Mouse (Mus musculus): ENCODE data around the gene Nr1h4.
"Not testable (repeated sequence)": the region's sequence is repeated elsewhere in the genome, so short reads cannot be mapped to it uniquely, and the experiment has no call there.

The Nr1h4 gene

DNA sequence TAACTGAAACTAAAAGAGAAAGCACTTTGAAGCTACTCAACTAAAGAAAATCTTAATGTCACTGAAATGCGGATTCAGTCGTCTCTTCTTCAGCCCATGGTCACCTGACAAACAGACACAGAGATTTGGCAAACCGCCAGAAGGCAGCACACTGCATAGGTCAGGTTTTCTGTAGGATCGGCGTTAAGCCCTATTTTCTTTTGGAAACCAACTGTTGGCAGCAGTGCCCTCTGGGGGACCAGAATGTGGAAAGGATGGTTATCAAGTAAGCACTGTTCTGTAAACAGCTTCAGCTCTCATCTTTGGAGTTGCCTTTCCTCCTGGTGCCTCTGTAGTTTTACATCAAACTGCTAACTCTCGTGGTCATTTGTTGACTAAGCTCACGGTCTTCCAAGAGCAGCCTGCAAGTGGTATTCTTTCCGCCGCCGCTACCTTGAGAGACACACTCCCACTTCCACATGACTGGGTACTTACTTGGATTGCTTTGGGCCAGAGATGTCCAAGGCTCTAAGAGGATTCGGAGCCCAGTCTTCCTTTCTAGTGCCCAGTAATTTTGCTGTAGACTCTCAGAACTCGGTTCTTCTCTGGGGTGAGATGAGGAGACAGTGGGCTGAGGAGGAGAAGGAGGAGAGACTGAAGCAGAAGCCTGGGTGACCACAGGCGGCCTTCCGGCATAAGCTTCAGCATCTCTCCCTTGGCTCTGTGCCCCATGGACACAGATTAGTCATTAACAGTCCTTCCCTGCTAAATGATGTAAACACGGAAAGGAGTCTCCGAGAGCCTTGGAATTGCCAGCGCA is at the start of gene Nr1h4:
TSS of gene Nr1h4 (minus strand) at position 657 of the 799 bp plus-strand sequence.
- no peak for DNase-seq (ENCODE audit: low spot score in 2 of 2)

DNA sequence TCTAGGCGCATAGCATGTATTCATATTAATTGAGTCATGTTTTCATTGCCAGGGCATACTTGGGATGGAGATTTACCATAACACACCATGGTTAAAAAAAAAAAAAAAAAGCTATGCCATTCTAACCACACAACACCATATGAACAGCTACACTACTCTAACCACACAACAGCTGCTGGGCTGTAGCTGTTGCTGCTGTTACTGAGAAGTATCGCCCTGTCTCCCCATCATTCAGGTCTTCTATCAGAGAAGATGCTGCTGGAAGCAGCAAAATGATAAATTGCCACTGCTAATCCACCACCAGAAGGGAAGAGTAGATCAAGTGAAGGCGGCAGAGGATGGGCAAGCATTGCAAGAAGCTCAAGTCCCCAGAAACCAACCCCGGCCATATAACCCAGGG is 45.4 kb upstream of the Nr1h4 start:
- no peak for DNase-seq (ENCODE audit: low spot score in 2 of 2)

DNA sequence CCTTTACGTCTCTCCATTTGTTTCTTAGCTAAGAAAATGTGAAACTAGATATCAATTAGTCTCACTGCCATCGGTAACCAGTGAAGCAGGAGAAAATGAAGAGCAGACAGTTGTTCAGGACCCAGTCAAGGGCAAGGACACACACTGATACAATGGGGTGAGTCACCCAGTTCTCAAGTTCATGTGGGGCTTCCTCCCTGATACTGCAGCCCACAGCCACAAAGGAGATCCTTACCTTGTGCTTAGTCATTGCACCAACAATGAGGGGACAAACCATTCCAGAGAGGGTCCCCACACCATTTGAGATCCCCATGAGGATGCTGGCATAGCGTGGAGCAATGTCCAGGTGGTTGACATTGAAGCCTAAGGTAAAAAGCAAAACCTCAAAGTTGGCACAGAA is 44.3 kb upstream of the Nr1h4 start:
- DNase-seq (ENCODE audit: low spot score in 2 of 2): no peak

DNA sequence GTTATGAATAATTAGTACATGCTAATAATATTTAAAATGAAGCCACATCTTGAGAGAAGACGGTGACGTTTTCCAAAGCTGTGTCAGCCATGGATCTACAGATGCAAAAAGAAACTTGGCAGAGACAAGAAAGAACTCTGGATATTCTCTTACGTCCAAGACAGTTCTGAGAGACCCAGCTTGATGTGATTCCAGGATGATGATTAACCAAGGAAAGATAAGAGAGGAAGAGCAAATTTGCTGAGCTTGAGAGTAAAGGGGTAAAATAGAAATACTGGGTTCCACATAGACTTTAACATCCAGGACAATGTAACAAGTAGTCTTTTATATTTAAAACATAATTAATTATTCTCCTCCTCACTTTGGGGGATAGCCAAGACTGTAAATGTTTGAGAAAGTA is 40.0 kb upstream of the Nr1h4 start:
- DNase-seq (ENCODE audit: low spot score in 2 of 2): no peak

DNA sequence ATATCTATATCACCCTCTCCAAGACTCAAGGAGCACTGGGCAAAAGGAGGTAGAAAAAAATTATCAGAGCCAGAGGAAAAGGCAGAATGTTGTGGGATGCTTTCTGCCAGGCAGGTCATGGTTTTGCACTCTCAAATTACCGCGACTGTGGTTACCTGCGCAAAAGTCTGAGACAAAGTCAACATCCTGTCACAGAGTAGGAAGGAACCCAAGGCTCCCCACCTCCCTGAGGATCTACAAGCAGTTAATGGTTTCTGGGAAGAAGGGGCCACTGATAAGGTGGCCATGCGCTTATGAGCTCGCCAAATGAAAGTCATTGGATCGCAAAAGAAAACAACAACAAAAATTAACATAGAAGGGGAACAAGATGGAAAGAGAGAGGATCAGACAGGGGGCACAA is 39.6 kb upstream of the Nr1h4 start:
- no peak for DNase-seq (ENCODE audit: low spot score in 2 of 2)

DNA sequence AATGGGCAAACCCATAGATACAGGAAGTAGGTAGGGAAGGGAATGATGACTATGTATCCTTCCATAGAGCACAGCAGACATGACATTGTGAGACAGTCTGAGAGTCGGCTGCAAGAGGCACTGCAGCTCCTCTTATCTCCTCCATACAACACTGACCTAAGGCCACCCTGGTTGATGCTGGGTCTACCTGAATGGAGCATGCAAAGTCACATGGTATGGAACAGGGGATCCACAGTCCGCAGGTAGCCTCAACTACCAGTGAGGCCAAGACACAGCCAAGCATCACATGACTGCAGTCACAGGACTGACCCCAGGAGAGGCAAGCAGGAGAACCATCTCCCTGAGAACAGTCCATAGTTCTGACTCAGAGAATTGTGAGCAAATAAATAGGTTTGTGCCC is 34.0 kb upstream of the Nr1h4 start:
- DNase-seq (ENCODE audit: low spot score in 2 of 2): no peak

DNA sequence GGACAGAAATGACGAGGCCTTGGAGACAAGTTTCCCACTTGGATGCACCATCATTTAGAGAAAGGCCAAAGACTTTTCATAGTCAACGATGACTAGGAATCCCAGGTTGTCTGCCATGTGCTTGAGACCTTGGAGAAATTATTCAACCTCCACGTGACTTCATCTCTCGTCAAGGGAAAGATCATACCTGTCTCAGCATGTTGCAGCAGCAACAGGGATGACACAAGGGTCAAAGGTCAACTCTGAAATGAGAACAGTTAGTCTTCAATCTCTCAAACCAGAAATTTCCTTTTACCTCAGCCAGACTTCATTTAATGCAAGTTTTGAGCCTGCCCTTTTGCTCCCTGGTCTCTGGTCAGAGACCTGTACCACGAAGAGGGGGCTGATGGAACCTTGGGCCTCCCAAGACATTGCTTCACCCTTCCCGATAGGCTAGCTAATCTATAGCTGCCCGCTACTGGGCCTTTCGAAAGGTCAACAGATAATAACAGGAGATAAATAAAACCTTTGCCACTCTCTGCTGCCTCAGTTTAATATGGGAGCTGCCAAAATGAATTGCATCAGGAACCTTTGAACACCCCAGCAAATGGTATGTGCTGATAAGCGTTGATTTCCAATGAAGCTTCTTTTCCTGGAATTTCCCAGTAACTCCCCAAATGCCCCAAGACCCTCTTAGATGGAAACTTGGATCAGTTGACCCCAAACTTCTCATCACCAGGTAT is 32.1 kb upstream of the Nr1h4 start:
- DNase-seq (ENCODE audit: low spot score in 2 of 2): no peak

DNA sequence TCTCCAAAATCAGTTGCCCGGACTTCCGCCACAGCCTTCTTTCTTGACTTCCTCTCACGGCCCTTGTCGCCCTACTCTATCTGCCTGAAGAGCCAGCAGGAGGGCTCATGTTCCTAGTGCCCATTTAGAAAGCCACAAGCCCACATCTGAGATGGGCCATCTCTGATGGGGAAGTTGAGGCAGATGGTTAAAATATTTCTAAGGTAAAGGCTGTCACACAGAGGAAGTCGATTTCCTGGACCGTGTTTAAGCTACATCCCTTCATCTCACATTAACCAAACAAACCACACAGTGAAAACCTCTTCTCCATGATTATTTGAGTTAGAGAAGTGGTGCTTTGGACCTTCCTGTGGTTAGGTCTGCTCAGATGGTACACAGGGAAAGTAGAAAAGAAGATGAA is 28.7 kb upstream of the Nr1h4 start:
- DNase-seq (ENCODE audit: low spot score in 2 of 2): no peak

DNA sequence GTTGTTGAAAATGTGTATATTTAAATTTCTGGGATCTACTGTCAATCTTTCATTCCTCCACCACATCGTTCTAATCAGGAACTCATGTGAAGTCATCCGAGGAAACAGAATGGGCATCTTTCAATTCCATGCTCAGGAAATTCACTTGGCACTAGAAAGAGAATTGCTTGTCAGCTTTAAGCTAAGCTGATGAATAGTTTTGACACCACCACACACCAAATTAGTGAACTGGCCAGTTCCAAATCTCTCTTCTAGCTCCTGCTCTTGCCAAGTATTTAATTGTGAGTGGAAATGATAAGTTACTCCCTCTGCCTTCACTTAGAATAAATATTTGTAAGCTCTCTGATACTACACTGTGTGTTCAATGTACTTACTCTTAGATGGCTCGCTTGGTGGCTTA is 26.0 kb upstream of the Nr1h4 start:
- no peak for DNase-seq (ENCODE audit: low spot score in 2 of 2)

DNA sequence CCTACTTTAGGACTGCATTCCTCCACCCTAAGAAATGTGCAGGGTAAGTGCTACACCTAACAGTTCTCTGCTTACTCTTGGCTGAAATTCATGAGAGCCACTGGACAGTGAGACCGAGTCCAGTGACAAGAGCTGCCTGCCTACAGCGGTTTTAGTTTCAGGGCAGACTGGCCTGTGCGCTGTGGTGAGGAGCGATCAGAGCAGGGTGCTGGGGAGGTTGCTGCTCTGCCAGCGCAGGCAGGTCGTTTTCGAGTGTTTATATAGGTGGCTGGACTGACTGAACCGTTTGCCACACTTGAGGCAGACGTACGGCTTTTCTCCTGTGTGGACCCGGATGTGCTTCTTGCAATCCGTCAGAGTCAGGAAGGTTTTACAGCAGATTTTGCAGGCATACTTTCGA is 21.5 kb upstream of the Nr1h4 start:
- DNase-seq (ENCODE audit: low spot score in 2 of 2): not testable (repeated sequence)

DNA sequence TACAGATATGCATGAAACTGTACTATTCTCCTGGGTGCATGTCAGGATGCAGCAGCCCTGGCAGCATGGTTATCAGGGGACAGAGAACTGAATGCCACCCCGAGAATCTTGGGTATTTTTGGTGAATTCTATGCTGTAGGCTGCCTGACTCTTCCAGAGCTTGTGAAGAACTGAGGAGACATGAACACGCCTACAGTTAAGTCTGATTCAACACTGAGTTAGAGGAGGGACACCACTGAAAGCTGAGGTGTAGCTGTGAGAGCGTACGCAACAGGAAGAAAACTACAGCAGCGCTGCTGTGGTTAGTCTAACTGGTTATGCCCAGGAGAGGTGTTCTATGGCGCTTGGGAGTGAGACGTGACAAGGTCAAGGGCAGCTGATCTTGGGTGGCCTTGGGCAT is 20.5 kb upstream of the Nr1h4 start:
- not testable (repeated sequence) for DNase-seq (ENCODE audit: low spot score in 2 of 2)

DNA sequence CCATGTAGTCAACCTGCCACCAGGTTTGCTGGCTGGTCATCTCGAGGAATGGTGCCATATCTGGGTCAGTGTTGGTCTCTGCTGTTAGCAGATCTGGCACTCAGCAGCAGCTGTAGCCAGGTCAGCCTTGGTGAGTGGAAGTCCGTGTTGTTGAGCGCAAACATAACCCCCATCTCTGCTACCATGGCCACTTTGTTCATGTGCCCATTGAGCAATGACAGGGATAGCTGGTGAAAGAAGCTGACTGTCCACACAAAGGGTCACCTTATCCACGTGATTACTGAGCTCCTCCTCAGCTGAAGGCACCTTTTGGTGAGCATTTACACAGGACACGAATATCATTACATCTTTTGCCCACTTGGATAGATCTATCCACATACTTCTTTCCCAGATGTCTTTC is 19.6 kb upstream of the Nr1h4 start:
- DNase-seq (ENCODE audit: low spot score in 2 of 2): no peak

DNA sequence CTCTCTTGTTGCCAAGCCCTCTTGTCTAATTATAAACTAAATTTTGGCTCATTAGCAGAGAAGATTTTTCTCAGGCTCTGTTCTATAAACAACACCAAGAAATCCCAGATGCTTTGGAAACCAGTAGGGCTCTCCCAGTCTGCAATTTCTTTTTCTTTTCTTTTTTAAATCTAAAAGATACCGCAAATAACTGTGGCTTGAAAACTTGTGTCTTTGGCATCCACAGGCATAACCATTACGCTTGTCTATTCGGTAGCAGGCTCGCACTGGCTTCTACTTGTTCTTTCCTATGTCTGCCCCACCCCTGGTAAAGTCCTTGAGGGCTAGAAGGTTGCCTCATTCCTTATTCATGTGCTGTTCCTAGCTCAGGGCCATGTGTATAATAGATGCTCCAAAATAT is 18.3 kb upstream of the Nr1h4 start:
- no peak for DNase-seq (ENCODE audit: low spot score in 2 of 2)

DNA sequence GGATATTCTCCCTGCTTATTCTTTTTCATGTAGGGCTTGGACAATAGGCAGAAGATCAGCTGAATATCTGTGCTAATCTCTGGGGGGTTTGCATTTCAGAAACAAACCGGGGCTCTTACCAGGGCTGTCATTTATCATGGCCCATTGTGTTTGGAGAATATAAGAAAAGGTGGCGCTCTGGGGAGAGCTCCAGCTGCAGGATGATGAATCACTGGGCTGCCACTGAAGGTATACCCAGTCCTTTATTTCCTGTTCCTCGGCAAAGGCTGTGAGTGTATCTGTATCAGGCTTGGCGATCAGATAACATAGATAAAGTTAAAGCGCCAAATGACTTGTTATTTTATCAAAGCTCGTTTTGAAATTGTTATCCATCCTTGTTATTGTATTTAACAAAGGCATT is 14.6 kb upstream of the Nr1h4 start:
- DNase-seq (ENCODE audit: low spot score in 2 of 2): no peak

DNA sequence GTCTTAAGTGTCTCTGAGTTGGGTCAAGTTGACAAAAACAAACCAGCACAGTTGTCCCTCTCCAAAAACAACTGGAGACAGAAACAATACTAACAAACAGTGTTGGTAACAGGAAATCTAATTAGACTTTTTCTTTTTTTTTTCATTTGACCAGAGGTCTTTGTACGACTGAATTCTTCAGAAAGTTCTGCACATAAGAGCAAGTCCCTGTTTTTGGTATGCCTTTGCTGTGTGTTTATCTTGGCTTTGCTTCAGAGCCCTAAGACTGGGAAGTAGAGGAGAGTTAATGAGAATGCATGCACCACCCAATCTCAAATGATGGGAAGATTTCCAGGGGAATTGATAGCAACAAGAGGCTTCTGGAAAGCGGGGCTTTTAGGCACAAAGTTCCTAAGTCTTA is 13.6 kb upstream of the Nr1h4 start:
- no peak for DNase-seq (ENCODE audit: low spot score in 2 of 2)

DNA sequence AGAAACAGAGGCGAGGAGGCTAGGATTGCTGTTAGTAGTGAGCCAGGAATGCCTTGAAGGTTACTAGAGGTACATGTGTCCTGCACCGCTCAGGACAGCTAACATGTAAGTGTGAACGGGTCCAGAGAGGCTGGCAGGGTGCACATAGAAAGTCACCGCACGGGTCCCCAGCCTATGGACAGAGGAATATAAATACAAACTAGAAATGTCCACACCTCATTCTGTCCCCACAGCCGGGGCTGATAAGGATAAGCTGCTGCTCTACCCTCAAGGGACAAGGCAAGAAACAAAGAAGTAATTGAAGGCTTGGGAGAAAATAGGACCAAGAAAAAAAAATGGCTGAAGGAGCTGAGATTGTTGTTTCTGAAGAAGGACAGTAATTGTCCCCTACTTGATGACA is 10.5 kb upstream of the Nr1h4 start:
- DNase-seq (ENCODE audit: low spot score in 2 of 2): no peak

DNA sequence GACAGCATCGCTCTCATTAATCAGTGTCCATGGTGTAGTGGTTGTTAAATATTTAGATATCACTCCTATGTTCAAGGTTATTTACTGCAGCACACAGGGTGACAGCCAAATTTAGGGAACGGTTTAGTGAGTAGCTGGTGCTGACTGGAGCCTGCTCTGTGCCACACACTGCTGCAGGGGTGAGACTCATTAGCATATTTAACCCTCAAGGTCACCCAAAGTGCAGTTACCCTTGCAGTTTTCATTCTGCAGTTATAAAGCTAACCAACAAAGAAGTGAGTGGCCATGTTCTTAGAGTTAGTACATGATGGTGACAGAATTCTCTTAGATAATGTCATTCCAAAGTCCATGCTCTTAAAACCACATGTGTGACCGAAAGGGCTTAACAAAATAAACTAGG is 8.9 kb upstream of the Nr1h4 start:
- no peak for DNase-seq (ENCODE audit: low spot score in 2 of 2)

DNA sequence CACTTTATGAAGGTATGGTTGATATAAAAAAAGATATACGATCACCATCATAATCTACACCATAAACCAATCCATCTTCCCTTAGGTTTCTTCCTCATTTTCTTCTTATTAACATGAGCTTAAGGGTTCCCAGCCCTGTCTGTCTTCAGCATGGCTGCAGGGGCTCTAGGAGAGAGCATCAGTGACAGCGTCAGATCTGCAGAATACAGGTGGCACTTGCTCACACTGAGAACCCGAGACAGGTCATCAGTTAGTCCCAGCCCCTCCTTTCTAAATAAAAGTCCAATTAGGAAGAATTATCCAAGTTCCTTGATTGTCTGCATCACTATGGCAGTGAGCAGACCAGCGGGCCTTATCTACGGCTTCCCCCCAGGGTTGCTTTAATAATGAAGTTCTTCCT is 934 bp downstream of the Nr1h4 start:
- no peak for DNase-seq (ENCODE audit: low spot score in 2 of 2)

DNA sequence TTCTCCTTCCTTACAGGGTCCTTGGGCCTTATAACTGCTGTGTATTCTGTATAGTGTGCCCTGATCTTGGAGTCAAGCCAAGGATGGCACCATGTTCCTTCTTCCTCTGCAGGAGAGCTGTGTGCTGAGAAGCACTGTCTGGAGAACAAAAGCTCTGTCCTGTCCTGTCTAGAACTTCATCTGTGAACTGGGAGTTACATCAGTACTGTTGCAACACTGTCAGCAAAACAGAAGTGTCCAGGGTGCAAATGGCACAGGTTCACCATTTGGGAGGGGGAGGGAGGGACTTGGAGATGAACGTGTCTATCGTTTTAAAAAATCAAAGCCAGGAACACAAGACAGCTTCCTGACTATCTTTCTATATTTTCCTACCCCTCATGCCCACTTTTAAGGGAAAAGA is 1.4 kb downstream of the Nr1h4 start:
- DNase-seq (ENCODE audit: low spot score in 2 of 2): no peak

DNA sequence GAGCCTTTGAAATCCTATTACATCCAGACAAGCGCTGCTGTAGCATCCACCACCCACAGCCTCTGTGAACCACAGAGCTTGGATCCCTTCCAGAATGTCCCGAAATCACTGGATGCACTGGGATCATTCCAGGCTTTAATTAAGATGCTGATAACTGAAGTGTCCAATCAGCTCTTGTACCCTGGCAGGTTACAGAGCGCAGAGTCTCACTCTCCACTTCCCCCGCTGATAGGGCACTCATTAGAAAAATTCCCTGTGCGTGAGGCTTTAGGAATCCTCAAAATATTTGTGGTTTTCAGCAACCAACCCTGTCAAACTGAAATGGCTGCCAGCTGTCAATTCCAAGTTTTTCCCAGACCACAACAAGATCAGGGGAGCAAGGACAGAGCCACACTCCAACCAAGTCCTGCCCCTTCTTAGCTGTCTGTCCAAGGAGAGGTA is 2.2 kb downstream of the Nr1h4 start:
- no peak for DNase-seq (ENCODE audit: low spot score in 2 of 2)

DNA sequence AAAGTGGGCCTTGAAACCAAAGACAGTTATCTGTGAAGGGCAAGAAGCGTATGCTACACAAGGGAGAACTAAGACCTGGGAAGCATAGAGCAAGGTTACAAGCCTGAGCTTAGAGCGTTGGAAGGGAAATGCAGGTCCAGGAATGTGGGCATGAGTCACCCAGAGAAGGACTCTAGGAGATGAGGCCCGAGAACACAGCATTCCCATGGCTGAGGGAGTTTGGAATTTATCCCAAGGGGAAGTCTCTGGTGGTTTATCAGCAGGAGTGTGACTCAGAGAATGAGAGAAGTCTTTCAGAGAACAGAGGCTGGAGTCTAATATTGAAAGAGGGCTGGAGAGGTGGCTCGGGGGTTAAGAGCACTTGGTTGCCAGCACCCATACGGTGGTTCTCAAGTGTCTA is 6.3 kb downstream of the Nr1h4 start:
- DNase-seq (ENCODE audit: low spot score in 2 of 2): no peak

DNA sequence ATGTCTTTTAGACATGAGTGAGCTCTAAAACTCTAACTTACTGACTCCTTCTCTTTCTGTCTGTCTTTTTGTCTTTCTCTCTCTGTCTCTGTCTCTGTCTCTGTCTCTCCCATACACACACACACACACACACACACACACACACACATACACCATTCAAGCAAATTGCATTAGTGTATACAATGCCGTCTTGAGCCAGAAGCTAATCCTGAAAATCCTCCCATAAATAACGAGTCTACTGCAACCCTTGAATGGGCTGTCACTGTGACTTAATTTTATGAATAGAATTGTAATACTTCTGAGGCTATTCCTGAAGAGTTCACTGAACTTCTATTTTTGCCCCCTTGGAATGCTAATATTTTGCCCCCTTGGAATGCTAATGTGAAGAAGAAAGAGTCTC is 7.6 kb downstream of the Nr1h4 start:
- DNase-seq (ENCODE audit: low spot score in 2 of 2): no peak

DNA sequence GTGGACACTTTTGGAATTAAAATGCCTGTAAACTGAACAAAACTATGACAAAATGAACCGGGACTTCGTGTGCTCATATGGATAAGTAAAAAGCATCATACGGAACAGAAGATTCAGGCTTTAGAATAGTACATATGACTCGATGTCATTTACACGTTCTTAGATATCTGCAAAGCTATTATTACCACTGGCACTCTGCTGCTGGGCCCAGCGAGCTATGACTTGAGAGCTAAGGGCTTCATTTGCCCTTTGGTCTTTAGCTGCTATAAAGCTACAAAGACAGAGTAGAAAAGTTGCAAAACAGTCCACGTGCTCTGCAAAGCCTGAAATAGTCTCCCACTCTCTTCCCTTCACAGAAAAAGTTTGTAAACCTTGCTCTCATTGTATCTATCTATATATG is 10.9 kb downstream of the Nr1h4 start:
- DNase-seq (ENCODE audit: low spot score in 2 of 2): no peak
